Mouse (Mus musculus): ENCODE data around the gene Tmem164.

Gene Tmem164

GRCm38 (mm10) chrX:142681056-142681615 is at the start of gene Tmem164:
Gene Tmem164 (plus strand): TSS chrX:142681406.
- DNase-seq, result peak; percentile 61

DNA sequence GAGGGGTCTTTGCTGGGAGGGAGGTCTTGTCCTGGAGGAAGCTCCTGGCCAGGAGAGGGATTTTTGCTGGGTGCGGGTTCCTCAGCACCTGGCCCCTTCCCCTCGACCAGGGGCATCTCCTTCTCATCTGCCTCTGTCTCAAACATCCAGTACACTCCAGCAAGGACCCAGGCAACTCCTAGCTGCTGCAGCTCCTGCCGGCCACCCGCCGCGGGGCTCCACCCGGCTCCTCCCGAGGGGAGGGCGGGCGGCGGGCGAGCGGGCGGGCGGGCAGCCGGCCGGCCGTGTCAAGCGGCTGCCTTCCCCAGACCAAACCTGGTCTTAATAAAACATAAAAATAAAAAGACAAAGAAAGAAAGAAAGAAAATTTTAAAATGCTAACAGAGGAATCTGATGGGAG is 48.2 kb upstream of the Tmem164 start:
- peak; percentile 1 for DNase-seq

DNA sequence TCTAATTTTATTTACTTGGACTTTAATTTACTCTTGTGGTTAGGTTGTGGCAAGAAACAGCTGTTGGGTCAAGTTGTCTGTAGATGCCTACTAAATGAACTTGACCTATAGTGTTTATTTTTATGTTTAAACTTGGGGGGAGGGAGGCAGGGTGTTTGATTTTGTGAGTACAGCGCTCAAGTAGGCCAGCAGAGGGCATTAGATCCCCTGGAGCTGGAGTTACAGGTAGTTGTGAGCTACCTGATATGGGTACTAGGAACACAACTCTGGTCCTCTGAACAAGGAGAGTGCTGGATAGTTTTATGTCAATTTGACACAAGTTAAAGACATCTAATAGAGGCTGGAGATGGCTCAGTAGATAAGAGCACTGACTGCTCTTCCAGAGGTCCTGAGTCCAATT is 34.0 kb upstream of the Tmem164 start:
- no peak for DNase-seq

DNA sequence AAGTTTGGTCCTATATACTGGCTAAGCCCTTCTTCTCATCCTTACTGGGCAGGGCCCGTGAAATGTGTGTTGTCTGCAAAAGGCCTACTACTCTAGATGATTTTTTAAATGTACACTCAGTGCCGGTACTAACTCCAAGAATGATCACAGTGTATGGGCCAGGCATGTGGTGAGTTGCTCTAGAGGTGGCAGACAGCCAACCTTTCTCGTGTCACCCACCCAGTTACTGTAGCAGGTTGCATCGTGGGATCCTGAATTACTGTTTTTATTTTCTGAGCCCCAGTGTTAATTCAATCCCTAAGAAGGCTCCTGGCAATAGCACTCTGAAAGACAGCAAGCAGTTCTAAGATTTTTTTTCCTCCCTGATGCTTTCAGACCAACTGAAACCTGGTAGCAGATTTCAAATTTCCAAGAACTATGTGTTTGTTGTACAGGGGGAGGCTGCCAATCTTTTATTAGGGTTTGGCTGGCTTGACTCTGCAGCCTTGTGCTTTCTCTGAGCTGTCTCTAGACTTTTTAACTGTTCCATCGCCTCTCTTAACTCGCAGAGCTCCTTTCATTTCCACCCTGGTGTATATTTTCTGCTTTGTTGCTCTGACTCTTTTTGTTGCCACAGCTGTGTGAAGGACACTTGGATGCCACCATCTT is 31.0 kb upstream of the Tmem164 start:
- DNase-seq, result no peak

DNA sequence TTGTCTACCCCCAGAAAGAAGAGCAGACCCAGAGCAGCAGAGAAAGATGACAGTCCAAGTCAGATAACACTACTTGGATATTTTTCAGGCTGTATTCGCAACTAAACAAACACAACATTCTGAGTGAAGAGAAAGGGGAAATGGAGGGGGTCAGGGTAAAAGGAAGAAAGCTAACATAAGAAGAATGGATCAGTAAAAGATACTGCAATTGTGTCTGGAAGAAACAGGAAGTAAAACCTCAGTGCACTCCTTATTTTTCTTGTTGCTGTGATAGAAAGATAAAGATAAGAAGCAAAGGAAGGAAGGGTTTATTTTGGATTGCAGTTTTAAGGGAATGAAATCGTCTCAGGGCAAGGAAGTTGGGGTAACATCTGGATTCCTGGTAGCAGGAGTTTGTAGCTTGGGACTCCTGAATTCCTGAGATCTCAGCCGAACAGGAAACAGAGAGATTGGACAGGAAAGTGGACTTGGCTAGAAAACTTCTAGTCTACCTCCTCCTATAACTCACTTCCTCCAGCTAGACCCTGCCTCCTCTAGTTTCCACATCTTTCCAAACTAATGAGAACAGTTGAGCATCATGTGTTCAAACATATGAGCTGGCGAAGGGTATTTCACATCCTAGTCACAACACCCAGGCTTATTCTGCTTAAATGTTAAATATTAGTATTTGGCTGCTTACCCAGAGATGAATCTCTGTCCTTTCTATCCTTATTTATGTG is 16.3 kb upstream of the Tmem164 start:
- DNase-seq, result no peak

- DNase-seq, result no peak
Observed at GRCm38 (mm10) chrX:142665423-142665805, 15.8 kb upstream of the Tmem164 start.

DNA sequence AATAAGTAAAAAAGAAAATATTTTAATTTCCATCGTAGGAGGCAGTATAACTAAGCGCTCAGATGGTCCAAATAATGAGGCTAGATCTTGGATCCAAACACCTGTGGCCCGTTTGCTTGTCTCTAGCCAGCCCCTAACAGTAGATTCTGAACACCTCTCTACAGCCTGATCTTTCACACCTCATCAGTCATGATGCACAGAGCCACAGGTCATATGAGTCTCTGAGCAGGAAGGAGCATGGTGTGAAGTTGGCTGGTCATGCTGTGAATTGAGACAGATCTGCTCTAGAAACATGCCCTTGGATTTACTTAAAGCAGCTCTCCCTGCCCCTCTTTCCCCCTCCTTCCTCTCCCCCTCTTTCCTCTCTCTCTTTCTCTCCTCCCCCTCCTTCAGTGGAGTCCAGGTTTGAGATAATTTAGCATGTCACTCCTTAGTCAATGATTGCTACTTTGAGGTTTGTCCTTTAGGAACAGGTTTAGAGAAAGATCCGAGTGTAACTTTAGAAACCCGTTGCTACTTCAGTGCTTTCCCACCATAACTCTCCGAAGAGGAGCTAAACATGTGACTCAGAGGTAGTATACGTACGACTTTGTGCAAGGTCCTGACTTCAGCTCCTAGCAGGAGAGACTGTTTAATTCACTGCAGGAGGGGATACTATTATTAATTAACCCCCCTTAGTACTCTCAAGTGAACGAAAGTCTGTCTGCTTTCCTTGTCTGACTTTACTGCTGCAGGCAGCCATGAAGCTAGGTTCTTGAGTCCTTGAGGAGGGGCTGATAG is 11.7 kb upstream of the Tmem164 start:
- no peak for DNase-seq

- DNase-seq, result no peak
Observed at GRCm38 (mm10) chrX:142670121-142670520, 11.1 kb upstream of the Tmem164 start.

DNA sequence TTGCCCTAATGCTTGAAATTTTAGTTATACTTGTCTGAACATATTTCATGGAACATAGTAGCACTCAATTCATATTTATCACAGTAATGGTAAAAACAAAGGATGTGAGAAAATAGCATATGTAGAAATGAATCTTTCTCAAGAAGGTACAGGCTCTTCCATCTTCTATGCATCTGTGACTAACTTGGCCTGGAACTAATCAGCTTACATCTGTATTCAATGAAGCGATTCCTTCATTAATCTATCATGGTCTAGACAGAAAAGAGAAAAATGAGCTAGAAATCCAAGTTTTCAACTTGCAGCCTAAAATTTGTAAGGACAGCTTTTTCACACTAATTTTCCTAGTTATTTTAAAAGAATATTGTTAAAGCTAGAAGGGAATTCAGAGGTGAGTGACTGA is 10.1 kb upstream of the Tmem164 start:
- no peak for DNase-seq

GRCm38 (mm10) chrX:142672701-142673100 is 8.5 kb upstream of the Tmem164 start:
- DNase-seq, result no peak

DNA sequence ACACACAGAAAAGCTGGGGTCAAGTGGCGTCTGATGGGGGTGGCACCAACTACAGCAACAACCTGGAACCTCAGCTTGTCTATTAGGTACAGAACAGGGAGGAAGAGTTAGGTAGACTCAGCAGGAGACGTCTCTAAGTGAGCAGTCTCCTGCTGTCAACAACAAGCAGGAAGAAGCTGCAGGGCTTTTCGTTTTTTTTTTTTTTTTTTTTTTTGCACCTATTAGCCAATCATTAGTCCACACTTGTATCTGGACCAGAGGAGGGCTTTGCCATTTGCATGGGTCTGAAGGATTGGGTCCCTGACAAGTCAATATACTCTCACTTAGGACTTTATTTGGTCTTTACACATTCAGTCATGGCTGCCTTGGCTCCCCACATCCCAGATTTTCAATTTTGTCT is 4.0 kb upstream of the Tmem164 start:
- no peak for DNase-seq

GRCm38 (mm10) chrX:142678499-142679474 is 2.4 kb upstream of the Tmem164 start:
- DNase-seq, result no peak

DNA sequence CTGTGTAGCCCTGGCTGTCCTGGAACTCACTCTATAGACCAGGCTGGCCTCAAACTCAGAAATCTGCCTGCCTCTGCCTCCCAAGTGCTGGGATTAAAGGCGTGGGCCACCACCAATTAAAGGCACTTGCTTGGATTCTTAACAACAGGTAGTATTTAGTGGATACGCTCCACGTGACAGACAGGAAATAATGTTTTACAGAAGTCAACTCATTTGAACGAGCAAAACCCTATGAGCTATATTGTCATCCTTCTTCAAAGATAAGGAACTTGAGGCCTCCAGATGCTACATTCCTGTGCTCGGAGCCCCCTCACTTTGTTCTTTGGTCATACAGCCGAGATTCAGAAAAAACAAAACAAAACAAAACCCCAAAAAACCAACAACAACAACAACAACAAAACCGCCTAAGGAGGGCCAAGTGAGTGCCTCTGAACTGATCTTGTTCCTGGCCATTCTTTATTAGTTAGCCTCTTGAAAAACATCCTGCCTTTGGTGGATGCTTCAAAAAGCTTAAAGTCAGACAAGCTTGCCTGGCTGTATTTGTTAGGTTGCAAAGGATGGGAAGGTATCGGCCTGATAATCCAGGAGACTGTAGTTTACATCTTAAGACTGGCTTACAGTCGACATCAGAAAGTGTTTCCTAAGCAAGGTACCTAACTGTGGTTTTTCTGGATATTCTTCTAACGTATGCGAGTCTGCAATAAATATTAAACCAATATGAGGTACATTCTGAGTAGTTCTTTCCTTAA is 1.5 kb upstream of the Tmem164 start:
- DNase-seq, result no peak

GRCm38 (mm10) chrX:142680391-142681055 is 683 bp upstream of the Tmem164 start:
- DNase-seq, result no peak

DNA sequence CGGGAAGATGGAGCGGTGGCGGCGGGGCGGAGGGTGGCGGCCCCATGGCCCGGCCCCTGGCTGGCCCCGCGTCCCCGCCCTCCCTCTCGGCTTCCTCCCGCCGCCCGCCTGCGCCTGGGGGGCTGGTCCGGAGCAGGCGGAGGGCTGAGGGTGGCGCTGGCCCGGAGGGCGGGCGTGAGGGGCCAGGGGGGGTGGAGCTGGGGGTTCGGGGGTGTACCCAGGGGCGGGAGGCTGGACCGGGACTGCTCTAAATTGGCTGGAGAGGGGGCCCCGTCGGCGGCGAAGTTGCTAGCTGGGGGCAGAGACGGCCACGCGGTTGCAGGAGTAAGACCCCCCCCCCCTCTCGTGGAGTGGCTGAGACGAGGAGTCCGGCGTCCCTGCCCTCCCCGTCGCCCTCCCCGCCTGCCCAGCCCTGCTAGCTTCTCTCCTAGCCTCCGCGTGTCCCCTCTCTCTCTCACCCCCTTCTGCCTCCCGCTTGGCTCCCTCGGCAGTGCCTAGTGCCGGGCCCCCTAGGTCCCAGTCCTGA is 473 bp downstream of the Tmem164 start:
- peak; percentile 28 for DNase-seq

GRCm38 (mm10) chrX:142682176-142682820 is 1.1 kb downstream of the Tmem164 start:
- DNase-seq, result peak; percentile 8

DNA sequence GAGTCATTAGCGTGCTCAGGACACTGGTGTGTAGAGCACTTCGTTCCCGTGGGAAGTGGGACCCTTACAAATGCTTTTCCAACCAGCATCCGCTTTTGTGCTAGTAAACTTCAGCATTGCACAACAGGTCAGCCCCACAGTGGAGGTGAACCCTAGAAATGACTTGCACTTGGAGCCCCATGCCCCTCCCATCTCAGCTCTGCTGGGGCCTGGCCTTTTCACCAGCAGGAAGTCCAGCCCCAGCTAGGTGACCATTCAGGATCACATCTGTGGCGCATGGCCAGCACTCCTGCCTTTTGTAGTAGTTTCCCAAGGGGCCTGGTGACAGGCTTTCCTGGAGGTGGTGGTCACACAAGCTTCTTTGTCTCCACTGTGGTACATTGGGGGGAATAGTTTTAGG is 1.8 kb downstream of the Tmem164 start:
- DNase-seq, result no peak

- no peak for DNase-seq
Observed at GRCm38 (mm10) chrX:142684674-142685073, 3.5 kb downstream of the Tmem164 start.

- peak; percentile 15 for DNase-seq
Observed at GRCm38 (mm10) chrX:142685676-142686075, 4.5 kb downstream of the Tmem164 start.

DNA sequence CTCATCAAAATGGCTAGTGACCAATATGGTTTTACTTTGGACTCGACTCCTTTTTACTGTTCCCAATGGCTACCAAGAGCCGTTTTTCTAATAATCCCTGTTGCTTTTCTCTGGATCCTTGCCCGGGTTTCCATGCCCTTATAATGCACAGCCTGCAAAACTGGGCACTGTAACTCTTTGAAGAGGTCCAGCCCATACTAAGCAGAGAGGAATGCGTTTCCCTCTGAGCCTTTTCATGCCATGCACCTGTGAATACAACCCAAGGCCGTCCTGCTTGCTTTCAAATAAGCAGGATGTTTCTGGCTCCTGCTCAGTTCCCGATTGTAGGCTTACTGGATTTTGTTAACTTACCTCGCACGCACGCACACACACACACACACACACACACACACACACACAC is 7.3 kb downstream of the Tmem164 start:
- no peak for DNase-seq
